Mouse (Mus musculus): ENCODE measurements around the gene Usp43. TPM values are rescaled to one million over a fixed set of nuclear protein-coding genes. Genes with fewer than 3 reads are reported as not detected.

Gene Usp43
- polyA plus RNA-seq, 1 experiment, result 1.5 TPM

DNA sequence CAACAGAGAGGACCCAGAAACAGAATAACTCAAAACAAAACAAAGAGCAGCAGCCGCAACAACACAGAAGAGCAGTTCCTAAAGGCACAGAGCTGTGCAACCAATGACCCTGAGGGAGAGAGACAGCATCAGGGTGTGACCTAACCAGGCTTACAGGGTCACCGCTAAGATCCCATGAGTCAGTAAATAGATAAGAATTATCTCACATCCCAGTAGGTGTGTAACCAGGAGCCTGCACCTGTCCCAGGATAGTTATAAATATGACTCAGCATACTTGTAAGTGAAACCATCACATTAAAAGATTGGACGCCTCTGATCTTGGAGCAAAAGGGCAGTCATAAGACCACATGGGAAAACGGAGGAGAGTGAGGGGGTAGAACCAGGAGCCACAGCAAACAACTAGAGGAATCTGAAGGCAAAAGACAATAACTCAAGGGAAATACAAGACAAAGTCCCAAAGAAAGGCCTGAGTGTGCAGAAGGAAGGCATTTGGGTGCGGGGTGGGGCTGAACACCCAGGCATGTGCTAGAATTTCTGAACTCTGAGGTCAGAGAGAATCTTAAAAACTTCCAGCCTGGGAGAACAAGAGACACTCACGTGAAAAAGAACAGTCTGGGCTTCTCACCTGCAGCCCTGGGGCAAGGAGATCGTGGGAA is 61.1 kb downstream of the Usp43 start:
- Histone ChIP-seq H3K4me1 (ENCODE audit: control insufficient read depth, insufficient read depth, low read length) (no peaks in the 10 kb centered on the region), H3K27ac (ENCODE audit: control insufficient read depth, insufficient read depth, low read depth, low read length) (no peak overlapping the region), H3K4me3 (ENCODE audit: control insufficient read depth, low read depth, low read length) (no peak overlapping the region), H3K27me3 (ENCODE audit: control insufficient read depth, insufficient read depth, low read length) (no peaks in the 10 kb centered on the region), H3K36me3 (ENCODE audit: control insufficient read depth, insufficient read depth, low read length) (no peaks in the 10 kb centered on the region)
- TF ChIP-seq CTCF (IDR thresholded peaks at IDR 0.05; ENCODE audit: control insufficient read depth, insufficient read depth, insufficient replicate concordance, low read depth, low read length) (no peak), POLR2A (IDR thresholded peaks at IDR 0.05; ENCODE audit: control insufficient read depth, low read depth, low read length) (no peak)

DNA sequence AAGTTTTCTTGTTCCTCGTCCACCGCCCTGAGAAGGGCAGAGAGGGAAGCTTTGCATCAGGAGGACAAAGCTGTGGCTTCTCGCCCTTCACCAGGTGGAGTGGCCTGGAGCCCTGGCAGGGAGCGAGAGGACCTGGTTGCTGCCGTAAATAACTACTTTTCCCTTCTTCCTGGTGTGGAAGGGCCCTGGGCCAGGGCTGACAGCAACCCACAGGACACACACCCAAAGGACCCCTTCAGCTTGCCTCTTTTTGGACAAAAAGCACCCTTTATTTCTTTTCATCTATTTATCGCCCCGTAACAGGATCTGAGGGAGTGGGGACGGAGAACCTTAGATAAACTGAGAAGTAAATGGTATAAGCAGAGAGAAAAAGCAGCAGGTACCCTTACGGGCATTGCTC is 63.4 kb downstream of the Usp43 start:
- H3K4me1 ChIP-seq (ENCODE audit: control insufficient read depth, insufficient read depth, low read length), result no peaks in the 10 kb centered on the region
- no peak overlapping the region for H3K4me3 ChIP-seq (ENCODE audit: control insufficient read depth, low read depth, low read length)
- TF ChIP-seq CTCF (IDR thresholded peaks at IDR 0.05; ENCODE audit: control insufficient read depth, insufficient read depth, insufficient replicate concordance, low read depth, low read length) (no peak), POLR2A (IDR thresholded peaks at IDR 0.05; ENCODE audit: control insufficient read depth, low read depth, low read length) (no peak)
- H3K27me3 ChIP-seq (ENCODE audit: control insufficient read depth, insufficient read depth, low read length), result no peaks in the 10 kb centered on the region
- H3K27ac ChIP-seq (ENCODE audit: control insufficient read depth, insufficient read depth, low read depth, low read length), result no peak overlapping the region
- no peaks in the 10 kb centered on the region for H3K36me3 ChIP-seq (ENCODE audit: control insufficient read depth, insufficient read depth, low read length)

GRCm38 (mm10) chr11:67855035-67855434 is 66.9 kb downstream of the Usp43 start:
- H3K36me3 ChIP-seq (ENCODE audit: control insufficient read depth, insufficient read depth, low read length), result no peaks in the 10 kb centered on the region
- H3K4me3 ChIP-seq (ENCODE audit: control insufficient read depth, low read depth, low read length), result no peak overlapping the region
- TF ChIP-seq POLR2A (IDR thresholded peaks at IDR 0.05; ENCODE audit: control insufficient read depth, low read depth, low read length) (no peak), CTCF (IDR thresholded peaks at IDR 0.05; ENCODE audit: control insufficient read depth, insufficient read depth, insufficient replicate concordance, low read depth, low read length) (no peak; the same call in 1 of the 2 replicates)
- no peaks in the 10 kb centered on the region for H3K4me1 ChIP-seq (ENCODE audit: control insufficient read depth, insufficient read depth, low read length)
- H3K27ac ChIP-seq (ENCODE audit: control insufficient read depth, insufficient read depth, low read depth, low read length), result no peak overlapping the region
- no peaks in the 10 kb centered on the region for H3K27me3 ChIP-seq (ENCODE audit: control insufficient read depth, insufficient read depth, low read length)

GRCm38 (mm10) chr11:67853996-67854395 is 68.0 kb downstream of the Usp43 start:
- H3K4me3 ChIP-seq (ENCODE audit: control insufficient read depth, low read depth, low read length), result no peak overlapping the region
- H3K4me1 ChIP-seq (ENCODE audit: control insufficient read depth, insufficient read depth, low read length), result no peaks in the 10 kb centered on the region
- no peaks in the 10 kb centered on the region for H3K36me3 ChIP-seq (ENCODE audit: control insufficient read depth, insufficient read depth, low read length)
- no peak overlapping the region for H3K27ac ChIP-seq (ENCODE audit: control insufficient read depth, insufficient read depth, low read depth, low read length)
- no peaks in the 10 kb centered on the region for H3K27me3 ChIP-seq (ENCODE audit: control insufficient read depth, insufficient read depth, low read length)
- no peak for TF ChIP-seq POLR2A (IDR thresholded peaks at IDR 0.05; ENCODE audit: control insufficient read depth, low read depth, low read length)

DNA sequence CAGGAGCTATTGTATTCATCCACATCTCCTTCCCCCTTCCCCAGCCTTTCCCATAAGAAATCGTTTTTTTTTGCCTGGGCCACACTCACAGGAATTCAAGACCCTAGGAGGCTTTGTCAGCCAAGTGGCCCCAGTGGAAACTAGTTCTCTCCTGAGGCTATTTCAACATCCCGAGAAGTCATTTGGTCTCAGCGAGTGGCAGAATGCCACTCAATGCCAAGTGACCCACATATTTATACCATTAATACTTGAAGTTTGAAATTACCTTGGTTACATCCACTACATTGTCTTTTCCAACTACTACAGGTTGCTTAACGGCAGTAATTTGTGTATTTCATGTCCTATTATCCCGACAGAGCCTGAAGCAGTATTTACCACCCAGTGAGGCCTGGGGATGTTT is 70.2 kb downstream of the Usp43 start:
- no peak for TF ChIP-seq POLR2A (IDR thresholded peaks at IDR 0.05; ENCODE audit: control insufficient read depth, low read depth, low read length)
- no peak for TF ChIP-seq CTCF (IDR thresholded peaks at IDR 0.05; ENCODE audit: control insufficient read depth, insufficient read depth, insufficient replicate concordance, low read depth, low read length)
- no peak overlapping the region for H3K4me3 ChIP-seq (ENCODE audit: control insufficient read depth, low read depth, low read length)

GRCm38 (mm10) chr11:67845193-67845592 is 76.8 kb downstream of the Usp43 start:
- H3K36me3 ChIP-seq (ENCODE audit: control insufficient read depth, insufficient read depth, low read length), result no peaks in the 10 kb centered on the region
- no peak overlapping the region for H3K4me3 ChIP-seq (ENCODE audit: control insufficient read depth, low read depth, low read length)
- no peak overlapping the region for H3K27ac ChIP-seq (ENCODE audit: control insufficient read depth, insufficient read depth, low read depth, low read length)

More for the DNA sequence above, 70.2 kb downstream of the Usp43 start:
- no peak overlapping the region for H3K27ac ChIP-seq (ENCODE audit: control insufficient read depth, insufficient read depth, low read depth, low read length)
- no peaks in the 10 kb centered on the region for H3K36me3 ChIP-seq (ENCODE audit: control insufficient read depth, insufficient read depth, low read length)
- no peaks in the 10 kb centered on the region for H3K27me3 ChIP-seq (ENCODE audit: control insufficient read depth, insufficient read depth, low read length)
- no peaks in the 10 kb centered on the region for H3K4me1 ChIP-seq (ENCODE audit: control insufficient read depth, insufficient read depth, low read length)

GRCm38 (mm10) chr11:67839810-67840209 is 82.1 kb downstream of the Usp43 start:
- TF ChIP-seq CTCF (IDR thresholded peaks at IDR 0.05; ENCODE audit: control insufficient read depth, insufficient read depth, insufficient replicate concordance, low read depth, low read length) (no peak), POLR2A (IDR thresholded peaks at IDR 0.05; ENCODE audit: control insufficient read depth, low read depth, low read length) (no peak)
- no peak overlapping the region for H3K4me3 ChIP-seq (ENCODE audit: control insufficient read depth, low read depth, low read length)
- no peaks in the 10 kb centered on the region for H3K27me3 ChIP-seq (ENCODE audit: control insufficient read depth, insufficient read depth, low read length)
- no peaks in the 10 kb centered on the region for H3K4me1 ChIP-seq (ENCODE audit: control insufficient read depth, insufficient read depth, low read length)
- H3K27ac ChIP-seq (ENCODE audit: control insufficient read depth, insufficient read depth, low read depth, low read length), result no peak overlapping the region
- no peaks in the 10 kb centered on the region for H3K36me3 ChIP-seq (ENCODE audit: control insufficient read depth, insufficient read depth, low read length)

More at GRCm38 (mm10) chr11:67845193-67845592, 76.8 kb downstream of the Usp43 start:
- Histone ChIP-seq H3K27me3 (ENCODE audit: control insufficient read depth, insufficient read depth, low read length) (no peaks in the 10 kb centered on the region), H3K4me1 (ENCODE audit: control insufficient read depth, insufficient read depth, low read length) (no peaks in the 10 kb centered on the region)
- TF ChIP-seq CTCF (IDR thresholded peaks at IDR 0.05; ENCODE audit: control insufficient read depth, insufficient read depth, insufficient replicate concordance, low read depth, low read length) (no peak), POLR2A (IDR thresholded peaks at IDR 0.05; ENCODE audit: control insufficient read depth, low read depth, low read length) (no peak)
